Mouse (Mus musculus) large intestine, adult 2 months (tissue): ENCODE data around the gene Wnk4. TPM values are rescaled to one million over a fixed set of nuclear protein-coding genes. Genes with fewer than 3 reads are reported as not detected.

Source experiments
- DNase-seq: peaks from one replicate; pipeline ENCODE4 v3.0.0-alpha.2; 2012; ENCODE audit warnings: low read depth, low spot score
- WGBS: fragments of 180-500 bp; shearing (Covaris S2); methylation state at CpG from one replicate; pipeline ENCODE4 v1.1.7; 2018; 5-methylcytosine and 5-hydroxymethylcytosine counted together
- polyA plus RNA-seq: library from polyadenylated mRNA; depleted of rRNA; stranded (reverse); fragments of >200 nt; gene quantifications from 2 replicates; pipeline ENCODE4 v1.2.3, GENCODE M21; 2012; rRNA removed

The Wnk4 gene
- 4.5 and 5.1 TPM in 2 replicates for polyA plus RNA-seq

- no peak for DNase-seq
- 1% methylated on average over 43 of the region's 43 CpGs for WGBS
Measured at GRCm38 (mm10) chr11:101259948-101260825, at the start of gene Wnk4. Wnk4 (plus strand) TSS chr11:101260567.

GRCm38 (mm10) chr11:101211970-101212369, 48.4 kb upstream of the Wnk4 start:
- 45% methylated on average over 3 of the region's 3 CpGs for WGBS
- DNase-seq, result peak; percentile 73

GRCm38 (mm10) chr11:101216936-101217335, 43.4 kb upstream of the Wnk4 start:
- 90% methylated on average over 5 of the region's 5 CpGs for WGBS
- no peak for DNase-seq

GRCm38 (mm10) chr11:101218436-101219055, 41.8 kb upstream of the Wnk4 start:
- WGBS, result 83% methylated on average over 10 of the region's 10 CpGs
- DNase-seq, result no peak

GRCm38 (mm10) chr11:101220853-101221252, 39.5 kb upstream of the Wnk4 start:
- no peak for DNase-seq
- WGBS, result 20% methylated on average over 2 of the region's 2 CpGs

- 49% methylated on average over 8 of the region's 8 CpGs for WGBS
- DNase-seq, result no peak
Measured at GRCm38 (mm10) chr11:101221306-101221986, 38.9 kb upstream of the Wnk4 start.

- 52% methylated on average over 3 of the region's 3 CpGs for WGBS
- DNase-seq, result no peak
Measured at GRCm38 (mm10) chr11:101224337-101224736, 36.0 kb upstream of the Wnk4 start.

- WGBS, result 13% methylated on average over 25 of the region's 25 CpGs
- DNase-seq, result no peak
Measured at GRCm38 (mm10) chr11:101225331-101226064, 34.9 kb upstream of the Wnk4 start.

GRCm38 (mm10) chr11:101226065-101226701, 34.2 kb upstream of the Wnk4 start, which contains the start of gene Ezh1:
Ezh1 (minus strand) TSS chr11:101226463.
- peak; percentile 85 for DNase-seq
- WGBS, result under 1% methylated on average over 56 of the region's 56 CpGs

GRCm38 (mm10) chr11:101229361-101229900, 30.9 kb upstream of the Wnk4 start:
- WGBS, result 40% methylated on average over 8 of the region's 8 CpGs
- no peak for DNase-seq

GRCm38 (mm10) chr11:101230061-101230511, 30.3 kb upstream of the Wnk4 start:
- 65% methylated on average over 2 of the region's 2 CpGs for WGBS
- DNase-seq, result no peak

- DNase-seq, result no peak
- WGBS, result 53% methylated on average over 5 of the region's 5 CpGs
Measured at GRCm38 (mm10) chr11:101230526-101230925, 29.8 kb upstream of the Wnk4 start.

GRCm38 (mm10) chr11:101230991-101231871, 29.1 kb upstream of the Wnk4 start:
- no peak for DNase-seq
- 13% methylated on average over 18 of the region's 18 CpGs for WGBS

- WGBS, result 48% methylated on average over 6 of the region's 6 CpGs
- no peak for DNase-seq
Measured at GRCm38 (mm10) chr11:101232010-101232839, 28.1 kb upstream of the Wnk4 start.

GRCm38 (mm10) chr11:101233240-101233639, 27.1 kb upstream of the Wnk4 start:
- WGBS, result 55% methylated on average over 1 of the region's 1 CpGs
- DNase-seq, result no peak

GRCm38 (mm10) chr11:101234124-101234523, 26.2 kb upstream of the Wnk4 start:
- DNase-seq, result no peak

- no peak for DNase-seq
Measured at GRCm38 (mm10) chr11:101235429-101235828, 24.9 kb upstream of the Wnk4 start.
